Mouse (Mus musculus) embryonic fibroblast, embryonic 13.5 days (primary cell): ENCODE measurements around the gene Ptcd3. TPM values are rescaled to one million over a fixed set of nuclear protein-coding genes. Genes with fewer than 3 reads are reported as not detected.

Experiments
- H3K27ac ChIP-seq: 2 replicates; pipeline ENCODE4 v1.5.1; 2012; ENCODE audit warnings: low read length, control low read depth, inconsistent platforms; ENCODE audit not compliant: insufficient read depth
- H3K4me1 ChIP-seq: 2 replicates; pipeline ENCODE4 v1.6.1; 2011; ENCODE audit warnings: low read length; ENCODE audit not compliant: control insufficient read depth, insufficient read depth
- H3K4me3 ChIP-seq: 2 replicates; pipeline ENCODE4 v1.5.1; 2011; ENCODE audit warnings: mild to moderate bottlenecking, control low read depth, low read length; ENCODE audit not compliant: insufficient read depth
- CTCF ChIP-seq: IDR thresholded peaks from 2 replicates; pipeline ENCODE4 v1.5.1; 2011; ENCODE audit warnings: mild to moderate bottlenecking, control low read depth, low read length, moderate library complexity, borderline replicate concordance; ENCODE audit not compliant: insufficient read depth
- POLR2A ChIP-seq: IDR thresholded peaks from 2 replicates; pipeline ENCODE4 v1.6.1; 2011; ENCODE audit warnings: low read depth, mild to moderate bottlenecking, control low read depth, low read length, moderate library complexity
- polyA plus RNA-seq: library from polyadenylated mRNA; stranded (reverse); fragments of >200 nt; gene quantifications from 2 replicates; pipeline ENCODE4 v1.2.4, GENCODE M21; 2011; ENCODE audit warnings: low read depth; ENCODE audit not compliant: missing spikeins, insufficient read length

Gene Ptcd3
- polyA plus RNA-seq, 1 experiment: 111 TPM

- peaks cover 2% of the 10 kb centered on the region; the same call in 1 of the 2 replicates for H3K4me1 ChIP-seq
- TF ChIP-seq CTCF (no peak), POLR2A (peak; percentile 91)
- peak within 1 kb of the TSS; percentile 91 for H3K27ac ChIP-seq
- H3K4me3 ChIP-seq: peak within 1 kb of the TSS; percentile 89
These were observed 77.6 kb downstream of the Ptcd3 start, which contains the start of gene Immt for GRCm38 (mm10) chr6:71830690-71831580. TSS of gene Immt (plus strand) at chr6:71831331.

Other genes with a start within 250 kb of the Ptcd3 start
- gene Reep1, start 201.2 kb downstream of the Ptcd3 start, polyA plus RNA-seq: 2.2 and 4.5 TPM in 2 replicates
- gene Mrpl35, start 81.8 kb downstream of the Ptcd3 start, polyA plus RNA-seq: 35.9 and 39.7 TPM in 2 replicates
- 132 and 134 TPM in 2 replicates for gene Immt, start 77.4 kb downstream of the Ptcd3 start, polyA plus RNA-seq
- gene Polr1a, start 303 bp upstream of the Ptcd3 start, polyA plus RNA-seq: 35.6 and 40.8 TPM in 2 replicates
- 32.3 and 34.3 TPM in 2 replicates for gene St3gal5, start 188.8 kb upstream of the Ptcd3 start, polyA plus RNA-seq